Mouse (Mus musculus): ENCODE results near the gene Mx1. TPM values are rescaled to one million over a fixed set of nuclear protein-coding genes. Genes with fewer than 3 reads are reported as not detected.

The Mx1 gene
- polyA plus RNA-seq, 1 experiment from 2014 or later, result 0.18 TPM

- no peak for ATAC-seq
- no peak overlapping the region for H3K4me2 ChIP-seq (ENCODE audit: low read depth, low read length)
- H3K9ac ChIP-seq (ENCODE audit: low read depth, low read length), result no peak overlapping the region
- no peak overlapping the region for H3K27ac ChIP-seq (ENCODE audit: low read length)
- H3K4me1 ChIP-seq (ENCODE audit: control insufficient read depth, insufficient read depth, low read length), result no peaks in the 10 kb centered on the region
- no peaks in the 10 kb centered on the region for H3K9me3 ChIP-seq (ENCODE audit: control insufficient read depth, low read length)
- no peaks in the 10 kb centered on the region for H3K36me3 ChIP-seq (ENCODE audit: control insufficient read depth, insufficient read depth, low read length)
- no peak overlapping the region for H3K4me3 ChIP-seq (ENCODE audit: low read length)
- no peaks in the 10 kb centered on the region for H3K27me3 ChIP-seq (replicated peaks; ENCODE audit: control insufficient read depth, insufficient read depth, low read length)
Measured at GRCm38 (mm10) chr16:97401741-97402140, 61.0 kb downstream of the Mx1 start.

GRCm38 (mm10) chr16:97399991-97400390 is 62.7 kb downstream of the Mx1 start:
- Histone ChIP-seq H3K9me3 (ENCODE audit: control insufficient read depth, low read length) (no peaks in the 10 kb centered on the region), H3K36me3 (ENCODE audit: control insufficient read depth, insufficient read depth, low read length) (no peaks in the 10 kb centered on the region), H3K9ac (ENCODE audit: low read depth, low read length) (no peak overlapping the region), H3K27ac (ENCODE audit: low read length) (no peak overlapping the region), H3K4me3 (ENCODE audit: low read length) (no peak overlapping the region), H3K4me1 (ENCODE audit: control insufficient read depth, insufficient read depth, low read length) (no peaks in the 10 kb centered on the region), H3K4me2 (ENCODE audit: low read depth, low read length) (no peak overlapping the region), H3K27me3 (replicated peaks; ENCODE audit: control insufficient read depth, insufficient read depth, low read length) (no peaks in the 10 kb centered on the region)
- WGBS, result 77% methylated on average over 4 of the region's 4 CpGs
- ATAC-seq, result peak; percentile 44

GRCm38 (mm10) chr16:97397945-97398531 is 64.7 kb downstream of the Mx1 start:
- ATAC-seq, result no peak
- H3K4me2 ChIP-seq (ENCODE audit: low read depth, low read length), result no peak overlapping the region
- H3K36me3 ChIP-seq (ENCODE audit: control insufficient read depth, insufficient read depth, low read length), result no peaks in the 10 kb centered on the region
- H3K27ac ChIP-seq (ENCODE audit: low read length), result no peak overlapping the region
- WGBS, result 83% methylated on average over 2 of the region's 2 CpGs
- H3K9me3 ChIP-seq (ENCODE audit: control insufficient read depth, low read length), result no peaks in the 10 kb centered on the region
- H3K4me1 ChIP-seq (ENCODE audit: control insufficient read depth, insufficient read depth, low read length), result no peaks in the 10 kb centered on the region
- no peak overlapping the region for H3K4me3 ChIP-seq (ENCODE audit: low read length)
- H3K9ac ChIP-seq (ENCODE audit: low read depth, low read length), result no peak overlapping the region
- no peaks in the 10 kb centered on the region for H3K27me3 ChIP-seq (replicated peaks; ENCODE audit: control insufficient read depth, insufficient read depth, low read length)

Other genes starting within 250 kb of the Mx1 start
- gene Bace2, start 106.2 kb downstream of the Mx1 start, polyA plus RNA-seq (2015; fragmentation: Nextera tagmentation; extraction: Ambion mirVana), result 17.0 and 18.4 TPM in 2 replicates
- 1.3 and 1.7 TPM in 2 replicates for gene Fam3b, start 51.9 kb upstream of the Mx1 start, polyA plus RNA-seq (2015; fragmentation: Nextera tagmentation; extraction: Ambion mirVana)
- 26.3 and 33.1 TPM in 2 replicates for gene Tmprss2, start 148.3 kb upstream of the Mx1 start, polyA plus RNA-seq (2015; fragmentation: Nextera tagmentation; extraction: Ambion mirVana)

Measured in intestine, embryonic 16.5 days (tissue).